Mouse (Mus musculus): ENCODE data around the gene Ifi208. TPM values are rescaled to one million over a fixed set of nuclear protein-coding genes. Genes with fewer than 3 reads are reported as not detected.
"Not testable (repeated sequence)": the region's sequence is repeated elsewhere in the genome, so short reads cannot be mapped to it uniquely, and the experiment has no call there.

Ifi208 gene
- polyA plus RNA-seq, 1 experiment from 2014 or later, result not detected

GRCm38 (mm10) chr1:173733219-173733618 lies 59.7 kb downstream of the Ifi208 start:
- H3K4me2 ChIP-seq (ENCODE audit: low read depth, low read length, severe bottlenecking), result no peak overlapping the region
- H3K9ac ChIP-seq (ENCODE audit: low read length), result no peak overlapping the region
- no peak overlapping the region for H3K4me3 ChIP-seq (ENCODE audit: low read depth, low read length)
- no peaks in the 10 kb centered on the region for H3K9me3 ChIP-seq (ENCODE audit: control insufficient read depth, low read length)
- no peaks in the 10 kb centered on the region for H3K27me3 ChIP-seq (ENCODE audit: control insufficient read depth, insufficient read depth, low read length)
- WGBS, result 46% methylated on average over 7 of the region's 7 CpGs
- no peaks in the 10 kb centered on the region for H3K36me3 ChIP-seq (ENCODE audit: control insufficient read depth, insufficient read depth, low read length)
- DNase-seq (ENCODE audit: low spot score), result no peak
- H3K27ac ChIP-seq (ENCODE audit: low read depth, low read length), result no peak overlapping the region
- no peak for ATAC-seq (replicated peaks; ENCODE audit: low FRiP score)
- no peaks in the 10 kb centered on the region for H3K4me1 ChIP-seq (replicated peaks; ENCODE audit: control insufficient read depth, insufficient read depth, low read length)

GRCm38 (mm10) chr1:173735015-173735414 lies 61.5 kb downstream of the Ifi208 start:
- H3K27ac ChIP-seq (ENCODE audit: low read depth, low read length); H3K4me2 ChIP-seq (ENCODE audit: low read depth, low read length, severe bottlenecking); DNase-seq (ENCODE audit: low spot score); H3K4me3 ChIP-seq (ENCODE audit: low read depth, low read length); H3K27me3 ChIP-seq (ENCODE audit: control insufficient read depth, insufficient read depth, low read length); H3K36me3 ChIP-seq (ENCODE audit: control insufficient read depth, insufficient read depth, low read length); ATAC-seq (replicated peaks; ENCODE audit: low FRiP score); H3K9me3 ChIP-seq (ENCODE audit: control insufficient read depth, low read length); H3K4me1 ChIP-seq (replicated peaks; ENCODE audit: control insufficient read depth, insufficient read depth, low read length); H3K9ac ChIP-seq (ENCODE audit: low read length): not testable (repeated sequence)
- WGBS, result 93% methylated on average over 4 of the region's 4 CpGs

- no peak overlapping the region for H3K9ac ChIP-seq (ENCODE audit: low read length)
- ATAC-seq (replicated peaks; ENCODE audit: low FRiP score), result no peak
- no peak overlapping the region for H3K4me2 ChIP-seq (ENCODE audit: low read depth, low read length, severe bottlenecking)
- no peaks in the 10 kb centered on the region for H3K36me3 ChIP-seq (ENCODE audit: control insufficient read depth, insufficient read depth, low read length)
- H3K4me1 ChIP-seq (replicated peaks; ENCODE audit: control insufficient read depth, insufficient read depth, low read length), result no peaks in the 10 kb centered on the region
- H3K9me3 ChIP-seq (ENCODE audit: control insufficient read depth, low read length), result no peaks in the 10 kb centered on the region
- DNase-seq (ENCODE audit: low spot score), result no peak
- H3K4me3 ChIP-seq (ENCODE audit: low read depth, low read length), result no peak overlapping the region
- H3K27me3 ChIP-seq (ENCODE audit: control insufficient read depth, insufficient read depth, low read length), result no peaks in the 10 kb centered on the region
- WGBS, result 85% methylated on average over 2 of the region's 2 CpGs
- H3K27ac ChIP-seq (ENCODE audit: low read depth, low read length), result no peak overlapping the region
Observed at GRCm38 (mm10) chr1:173736986-173737385, 63.5 kb downstream of the Ifi208 start.

GRCm38 (mm10) chr1:173740537-173740936 lies 67.1 kb downstream of the Ifi208 start:
- Histone ChIP-seq H3K4me3 (ENCODE audit: low read depth, low read length) (no peak overlapping the region), H3K27ac (ENCODE audit: low read depth, low read length) (no peak overlapping the region), H3K9ac (ENCODE audit: low read length) (no peak overlapping the region), H3K4me2 (ENCODE audit: low read depth, low read length, severe bottlenecking) (no peak overlapping the region), H3K36me3 (ENCODE audit: control insufficient read depth, insufficient read depth, low read length) (no peaks in the 10 kb centered on the region), H3K9me3 (ENCODE audit: control insufficient read depth, low read length) (no peaks in the 10 kb centered on the region), H3K4me1 (replicated peaks; ENCODE audit: control insufficient read depth, insufficient read depth, low read length) (no peaks in the 10 kb centered on the region), H3K27me3 (ENCODE audit: control insufficient read depth, insufficient read depth, low read length) (no peaks in the 10 kb centered on the region)
- DNase-seq (ENCODE audit: low spot score), result no peak
- ATAC-seq (replicated peaks; ENCODE audit: low FRiP score), result no peak

- H3K4me2 ChIP-seq (ENCODE audit: low read depth, low read length, severe bottlenecking), result no peak within 1 kb of the TSS
- WGBS, result 78% methylated on average over 4 of the region's 4 CpGs
- H3K27me3 ChIP-seq (ENCODE audit: control insufficient read depth, insufficient read depth, low read length), result no peaks in the 10 kb centered on the region
- H3K4me3 ChIP-seq (ENCODE audit: low read depth, low read length), result no peak within 1 kb of the TSS
- H3K27ac ChIP-seq (ENCODE audit: low read depth, low read length), result no peak within 1 kb of the TSS
- H3K9me3 ChIP-seq (ENCODE audit: control insufficient read depth, low read length), result no peaks in the 10 kb centered on the region
- no peaks in the 10 kb centered on the region for H3K36me3 ChIP-seq (ENCODE audit: control insufficient read depth, insufficient read depth, low read length)
- no peaks in the 10 kb centered on the region for H3K4me1 ChIP-seq (replicated peaks; ENCODE audit: control insufficient read depth, insufficient read depth, low read length)
- H3K9ac ChIP-seq (ENCODE audit: low read length), result no peak within 1 kb of the TSS
- DNase-seq (ENCODE audit: low spot score) (no peak), ATAC-seq (replicated peaks; ENCODE audit: low FRiP score) (no peak)
Observed at GRCm38 (mm10) chr1:173741656-173742055, 68.2 kb downstream of the Ifi208 start, which contains the start of gene Ifi207. TSS of gene Ifi207 (minus strand) at chr1:173741747.

- H3K4me1 ChIP-seq (replicated peaks; ENCODE audit: control insufficient read depth, insufficient read depth, low read length), result no peaks in the 10 kb centered on the region
- no peaks in the 10 kb centered on the region for H3K36me3 ChIP-seq (ENCODE audit: control insufficient read depth, insufficient read depth, low read length)
- H3K9ac ChIP-seq (ENCODE audit: low read length), result no peak overlapping the region
- no peak for DNase-seq (ENCODE audit: low spot score)
- no peak for ATAC-seq (replicated peaks; ENCODE audit: low FRiP score)
- no peak overlapping the region for H3K4me3 ChIP-seq (ENCODE audit: low read depth, low read length)
- H3K27me3 ChIP-seq (ENCODE audit: control insufficient read depth, insufficient read depth, low read length), result no peaks in the 10 kb centered on the region
- no peak overlapping the region for H3K4me2 ChIP-seq (ENCODE audit: low read depth, low read length, severe bottlenecking)
- H3K9me3 ChIP-seq (ENCODE audit: control insufficient read depth, low read length), result no peaks in the 10 kb centered on the region
- WGBS, result 79% methylated on average over 1 of the region's 1 CpGs
- H3K27ac ChIP-seq (ENCODE audit: low read depth, low read length), result no peak overlapping the region
Observed at GRCm38 (mm10) chr1:173742262-173742661, 68.8 kb downstream of the Ifi208 start.

Small RNA genes within 50 kb of the gene (microRNA-seq; reads per million reads assigned to microRNA genes)
- gene Gm44339 (ENCODE audit: insufficient number of aligned reads), result not detected

Other genes starting within 250 kb of the Ifi208 start
- not detected in 2 replicates for gene Ifi206, start 182.6 kb upstream of the Ifi208 start, polyA plus RNA-seq (2014; fragmentation: Nextera tagmentation; extraction: Ambion mirVana)
- gene Ifi214, start 137.7 kb upstream of the Ifi208 start, polyA plus RNA-seq (2014; fragmentation: Nextera tagmentation; extraction: Ambion mirVana), result not detected in 2 replicates
- gene Ifi213, start 74.4 kb upstream of the Ifi208 start, polyA plus RNA-seq (2014; fragmentation: Nextera tagmentation; extraction: Ambion mirVana), result not detected in 2 replicates
- 0.12 TPM in 1 of 2 replicates, not detected in the other for gene Ifi209, start 42.8 kb upstream of the Ifi208 start, polyA plus RNA-seq (2014; fragmentation: Nextera tagmentation; extraction: Ambion mirVana)
- 0.27 and 0.28 TPM in 2 replicates for gene Ifi207, start 68.1 kb downstream of the Ifi208 start, polyA plus RNA-seq (2014; fragmentation: Nextera tagmentation; extraction: Ambion mirVana)
- gene Ifi204, start 93.3 kb downstream of the Ifi208 start, polyA plus RNA-seq (2014; fragmentation: Nextera tagmentation; extraction: Ambion mirVana), result 0.56 and 0.71 TPM in 2 replicates
- gene Ifi211, start 239.4 kb downstream of the Ifi208 start, polyA plus RNA-seq (2014; fragmentation: Nextera tagmentation; extraction: Ambion mirVana), result 0.51 TPM in 1 of 2 replicates, not detected in the other

Data from forebrain, embryonic 11.5 days (tissue).